Mouse (Mus musculus) spleen, postnatal 14 days (tissue): Measurements from ENCODE around the gene Gm12666.
"Not testable (repeated sequence)": the region's sequence is repeated elsewhere in the genome, so short reads cannot be mapped to it uniquely, and the experiment has no call there.

ENCODE experiments used
- DNase-seq, 2 experiments: peaks; one replicate each; pipeline ENCODE4 v3.0.0; 2021 to 2022; ENCODE audit warnings: low spot score in 2 of 2

Gene Gm12666

DNA sequence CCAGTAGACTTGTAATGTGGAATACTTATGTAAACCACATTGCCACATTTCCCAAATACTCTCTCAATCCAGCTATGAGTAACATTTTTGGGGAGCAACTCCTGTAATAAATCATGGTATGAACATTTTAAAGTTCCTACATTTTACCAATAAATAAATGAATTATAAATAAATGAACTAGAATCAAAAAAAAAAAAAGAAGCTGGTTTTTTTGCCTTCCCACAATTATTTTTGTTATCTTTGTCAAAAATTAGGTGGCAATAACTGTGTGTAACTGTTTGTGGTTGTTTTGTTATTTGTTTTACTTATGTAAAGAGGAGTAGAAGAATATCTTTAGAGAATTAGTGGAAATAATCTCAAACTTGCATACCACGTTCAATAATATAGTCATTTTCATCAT, at the start of gene Gm12666:
Gene Gm12666, minus strand, starts transcription at position 101 of the 400 bp plus-strand sequence.
- not testable (repeated sequence) for DNase-seq

DNA sequence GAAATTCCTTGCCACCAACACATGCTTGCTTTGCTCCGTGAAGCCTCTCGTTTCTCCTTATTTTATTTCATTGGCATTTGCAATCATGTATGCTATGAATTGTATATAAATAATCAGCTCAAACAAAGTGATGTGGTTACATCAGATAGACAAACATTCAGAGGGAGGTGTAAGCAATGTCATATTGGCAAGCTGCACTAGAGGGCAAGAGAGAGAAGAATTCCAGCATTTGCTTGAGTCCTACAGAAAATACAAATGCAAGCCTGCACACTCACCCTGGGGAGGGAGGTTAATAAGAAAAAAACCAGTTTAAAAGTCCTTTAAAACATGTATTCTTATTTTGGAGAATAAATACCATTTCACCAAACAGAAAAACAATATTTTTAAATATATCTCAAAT, 34.8 kb upstream of the Gm12666 start:
- no peak for DNase-seq

GRCm38 (mm10) chr4:92216286-92216685, 24.7 kb upstream of the Gm12666 start:
- no peak for DNase-seq

DNA sequence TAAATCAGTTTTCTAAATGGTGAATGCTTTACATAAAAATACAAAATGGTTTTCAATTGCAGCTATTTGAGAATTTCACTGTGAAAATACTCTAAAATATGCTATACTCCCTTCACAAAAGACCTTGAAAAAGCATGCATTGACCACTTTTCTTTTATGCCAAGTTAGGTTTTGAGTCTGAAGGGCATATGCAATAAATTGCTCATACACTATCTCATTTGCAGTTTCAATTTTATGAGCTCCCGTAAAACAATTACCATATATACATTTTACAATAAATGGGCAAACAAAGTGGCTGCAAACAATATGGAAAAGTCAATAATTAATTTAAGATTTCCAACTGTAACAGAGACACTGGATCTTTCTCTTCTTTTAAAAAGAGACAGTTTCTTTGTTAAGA, 38.9 kb downstream of the Gm12666 start:
- no peak for DNase-seq

DNA sequence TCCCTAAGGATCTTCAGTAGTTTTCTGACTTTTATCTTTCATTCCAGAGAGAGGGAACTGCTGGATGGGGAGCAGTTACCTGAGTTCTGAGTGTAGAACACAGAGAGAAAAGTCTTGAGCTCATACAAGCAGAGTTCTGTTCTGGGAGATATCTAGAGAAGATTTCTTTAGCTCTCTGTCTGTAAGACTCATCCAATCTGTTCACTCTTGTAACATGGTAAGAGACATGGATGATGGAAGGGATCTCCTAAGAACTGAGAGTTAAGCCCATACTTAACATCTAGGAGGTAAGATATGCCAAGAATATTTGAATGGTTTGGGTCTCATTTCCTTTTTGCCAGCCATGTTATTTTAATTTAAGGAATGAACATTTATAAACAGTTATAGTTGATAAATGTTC, 44.4 kb downstream of the Gm12666 start, which contains the start of gene Izumo3:
Gene Izumo3, minus strand, starts transcription at position 101 of the 400 bp plus-strand sequence.
- DNase-seq: no peak
